Mouse (Mus musculus) small intestine, adult 2 months (tissue): ENCODE measurements around the gene Calhm2.

Source experiments
- CTCF ChIP-seq: fragments of 200-500 bp; IDR thresholded peaks from 2 replicates; pipeline ENCODE4 v1.5.1; 2012; ENCODE audit warnings: low read depth, mild to moderate bottlenecking, control low read depth, inconsistent platforms, low read length, moderate library complexity, mixed read lengths; ENCODE audit not compliant: insufficient replicate concordance, insufficient read length; ENCODE audit errors: extremely low read depth
- POLR2A ChIP-seq: fragments of 200-500 bp; IDR thresholded peaks from 2 replicates; pipeline ENCODE4 v1.6.1; 2012; ENCODE audit warnings: low read depth, mild to moderate bottlenecking, control low read depth, inconsistent platforms, low read length, moderate library complexity

GRCm38 (mm10) chr19:47101080-47101479 is 37.0 kb downstream of the Calhm2 start:
- TF ChIP-seq POLR2A (no peak), CTCF (no peak)
